Mouse (Mus musculus) bone marrow, adult 2 months (tissue): ENCODE data around the gene Ctrl. TPM values are rescaled to one million over a fixed set of nuclear protein-coding genes. Genes with fewer than 3 reads are reported as not detected.
"Not testable (repeated sequence)": the region's sequence is repeated elsewhere in the genome, so short reads cannot be mapped to it uniquely, and the experiment has no call there.

Source experiments
- H3K27ac ChIP-seq: fragments of 200-500 bp; 2 replicates; pipeline ENCODE4 v1.5.1; 2012; ENCODE audit warnings: low read depth, mild to moderate bottlenecking, control low read depth, inconsistent platforms, low read length; ENCODE audit not compliant: control insufficient read depth, poor library complexity, insufficient read depth
- H3K4me1 ChIP-seq: fragments of 200-500 bp; 2 replicates; pipeline ENCODE4 v1.6.1; 2011; ENCODE audit warnings: low read length; ENCODE audit not compliant: control insufficient read depth, insufficient read depth
- H3K4me3 ChIP-seq: fragments of 200-500 bp; replicated peaks from 2 replicates; pipeline ENCODE3; 2011; ENCODE audit warnings: mild to moderate bottlenecking, low read depth, low read length, control low read depth; ENCODE audit not compliant: control insufficient read depth
- CTCF ChIP-seq: fragments of 200-500 bp; IDR thresholded peaks from 2 replicates; pipeline ENCODE4 v1.5.1; 2011; ENCODE audit warnings: low read length, control low read depth; ENCODE audit not compliant: control insufficient read depth, insufficient read depth
- POLR2A ChIP-seq: fragments of 200-500 bp; IDR thresholded peaks from 2 replicates; pipeline ENCODE4 v1.6.1; 2011; ENCODE audit warnings: low read depth, mild to moderate bottlenecking, control low read depth, low read length, borderline replicate concordance; ENCODE audit not compliant: control insufficient read depth
- WGBS: fragments of 180-500 bp; shearing (Covaris S2); methylation state at CpG from one replicate; pipeline ENCODE4 v1.1.7; 2018; 5-methylcytosine and 5-hydroxymethylcytosine counted together
- polyA plus RNA-seq: library from polyadenylated mRNA; stranded (reverse); fragments of >200 nt; gene quantifications from 2 replicates; pipeline ENCODE4 v1.2.4, GENCODE M21; 2011; ENCODE audit warnings: low replicate concordance; ENCODE audit not compliant: missing spikeins, insufficient read depth, insufficient read length

Gene Ctrl
- not detected in 2 replicates for polyA plus RNA-seq

GRCm38 (mm10) chr8:105933762-105934161 is at the start of gene Ctrl:
Gene Ctrl, minus strand, starts transcription at chr8:105933862.
- peaks cover 1% of the 10 kb centered on the region; the same call in 1 of the 2 replicates for H3K4me1 ChIP-seq
- no peak for TF ChIP-seq CTCF
- no peak for TF ChIP-seq POLR2A
- no peak within 1 kb of the TSS for H3K27ac ChIP-seq
- no peak within 1 kb of the TSS for H3K4me3 ChIP-seq
- WGBS: 84% methylated on average over 2 of the region's 2 CpGs

- 25% methylated on average over 11 of the region's 11 CpGs for WGBS
- H3K4me3 ChIP-seq, H3K4me1 ChIP-seq, H3K27ac ChIP-seq: not testable (repeated sequence)
These were observed 49.7 kb upstream of the Ctrl start for GRCm38 (mm10) chr8:105983406-105983805.

- H3K4me3 ChIP-seq: no peak overlapping the region
- TF ChIP-seq POLR2A (no peak), CTCF (no peak)
- no peak overlapping the region for H3K27ac ChIP-seq
- peaks cover 2% of the 10 kb centered on the region for H3K4me1 ChIP-seq
- 95% methylated on average over 1 of the region's 1 CpGs for WGBS
These were observed 47.5 kb upstream of the Ctrl start for GRCm38 (mm10) chr8:105981146-105981545.

- Histone ChIP-seq H3K27ac (no peak within 1 kb of the TSS), H3K4me3 (no peak within 1 kb of the TSS), H3K4me1 (peaks cover 2% of the 10 kb centered on the region)
- 90% methylated on average over 15 of the region's 15 CpGs for WGBS
- TF ChIP-seq POLR2A: no peak
These were observed 45.7 kb upstream of the Ctrl start, which contains the start of gene Dpep3 for GRCm38 (mm10) chr8:105979325-105979724. Gene Dpep3, minus strand, starts transcription at chr8:105979429.

- Histone ChIP-seq H3K27ac (no peak overlapping the region), H3K4me3 (no peak overlapping the region), H3K4me1 (no peaks in the 10 kb centered on the region; the same call in 1 of the 2 replicates)
- WGBS: 74% methylated on average over 7 of the region's 7 CpGs
- TF ChIP-seq CTCF (no peak), POLR2A (no peak)
These were observed 41.7 kb upstream of the Ctrl start for GRCm38 (mm10) chr8:105975363-105975762.

- no peak for TF ChIP-seq POLR2A
- no peak for TF ChIP-seq CTCF
- 82% methylated on average over 8 of the region's 8 CpGs for WGBS
- H3K4me3 ChIP-seq: no peak overlapping the region
These were observed 37.5 kb upstream of the Ctrl start for GRCm38 (mm10) chr8:105971019-105971720.

GRCm38 (mm10) chr8:105969367-105969766 is 35.7 kb upstream of the Ctrl start:
- Histone ChIP-seq H3K27ac (no peak overlapping the region), H3K4me3 (no peak overlapping the region), H3K4me1 (peaks cover 2% of the 10 kb centered on the region; the same call in 1 of the 2 replicates)
- 70% methylated on average over 1 of the region's 1 CpGs for WGBS
- TF ChIP-seq POLR2A (no peak), CTCF (no peak)

More at GRCm38 (mm10) chr8:105971019-105971720, 37.5 kb upstream of the Ctrl start:
- no peaks in the 10 kb centered on the region for H3K4me1 ChIP-seq
- H3K27ac ChIP-seq: no peak overlapping the region

- no peak for TF ChIP-seq POLR2A
- no peak for TF ChIP-seq CTCF
- peaks cover 2% of the 10 kb centered on the region; the same call in 1 of the 2 replicates for H3K4me1 ChIP-seq
- peak overlapping the region; percentile 70 for H3K27ac ChIP-seq
- peak overlapping the region; percentile 18 for H3K4me3 ChIP-seq
- 12% methylated on average over 19 of the region's 19 CpGs for WGBS
These were observed 33.1 kb upstream of the Ctrl start for GRCm38 (mm10) chr8:105966692-105967311.

GRCm38 (mm10) chr8:105965905-105966341 is 32.3 kb upstream of the Ctrl start, which contains the start of gene Slc12a4:
Gene Slc12a4, minus strand, starts transcription at chr8:105966097.
- Histone ChIP-seq H3K4me3 (peak within 1 kb of the TSS; percentile 78), H3K27ac (peak within 1 kb of the TSS; percentile 70), H3K4me1 (peaks cover 2% of the 10 kb centered on the region; the same call in 1 of the 2 replicates)
- under 1% methylated on average over 47 of the region's 47 CpGs for WGBS
- TF ChIP-seq CTCF (no peak), POLR2A (peak; percentile 53; the same call in 1 of the 2 replicates)
